Mouse (Mus musculus) stomach, postnatal 0 days (tissue): Measurements from ENCODE around the gene Plxna4. TPM values are rescaled to one million over a fixed set of nuclear protein-coding genes. Genes with fewer than 3 reads are reported as not detected.

ENCODE experiments used
- ATAC-seq: fragments of 200-750 bp; cut with Nextera tagmentation; 2 replicates; pipeline ENCODE4 v1.8.0; 2017; ENCODE audit not compliant: low FRiP score, low TSS enrichment
- DNase-seq: peaks from one replicate; pipeline ENCODE4 v3.0.0-alpha.2; 2016; ENCODE audit warnings: low spot score
- H3K27ac ChIP-seq: fragments of 300-500 bp; sonication (generic); replicated peaks from 2 replicates; pipeline ENCODE4 v1.5.1; 2014; ENCODE audit warnings: mild to moderate bottlenecking, control low read depth
- H3K27me3 ChIP-seq: fragments of 300-500 bp; sonication (generic); 2 replicates; pipeline ENCODE4 v1.6.1; 2014; ENCODE audit warnings: low read length; ENCODE audit not compliant: control insufficient read depth, insufficient read depth
- H3K36me3 ChIP-seq: fragments of 300-500 bp; sonication (generic); 2 replicates; pipeline ENCODE4 v1.6.1; 2014; ENCODE audit warnings: low read length, mixed read lengths; ENCODE audit not compliant: control insufficient read depth, insufficient read depth
- H3K4me1 ChIP-seq: fragments of 300-500 bp; sonication (generic); replicated peaks from 2 replicates; pipeline ENCODE4 v1.6.1; 2014; ENCODE audit warnings: antibody characterized with exemption; ENCODE audit not compliant: control insufficient read depth, insufficient read depth
- H3K4me2 ChIP-seq: fragments of 300-500 bp; sonication (generic); replicated peaks from 2 replicates; pipeline ENCODE4 v1.6.1; 2014; ENCODE audit warnings: low read depth, mild to moderate bottlenecking, control low read depth, moderate library complexity
- H3K4me3 ChIP-seq: fragments of 300-500 bp; sonication (generic); 2 replicates; pipeline ENCODE4 v1.5.1; 2014; ENCODE audit warnings: low read depth, low read length, control low read depth
- H3K9ac ChIP-seq: fragments of 300-500 bp; sonication (generic); 2 replicates; pipeline ENCODE4 v1.6.1; 2014; ENCODE audit warnings: mild to moderate bottlenecking, low read length, control low read depth, mixed read lengths
- H3K9me3 ChIP-seq: fragments of 300-500 bp; sonication (generic); 2 replicates; pipeline ENCODE4 v1.6.1; 2016; ENCODE audit warnings: low read length; ENCODE audit not compliant: control insufficient read depth
- CTCF ChIP-seq: IDR thresholded peaks from 2 replicates; pipeline ENCODE4 v1.5.1; 2016; ENCODE audit warnings: antibody characterized with exemption, low read depth, mild to moderate bottlenecking, moderate library complexity
- EP300 ChIP-seq: optimal IDR thresholded peaks from 2 replicates; pipeline ENCODE3; 2016; ENCODE audit warnings: antibody characterized with exemption
- WGBS: fragments of 180-500 bp; shearing (Covaris S2); extraction: QIAGEN DNeasy Blood & Tissue Kit; methylation state at CpG from one replicate; pipeline ENCODE4 v1.1.7; 2014; 5-methylcytosine and 5-hydroxymethylcytosine counted together
- polyA plus RNA-seq: library from polyadenylated mRNA; unstranded; fragments of >200 nt; fragmentation: Nextera tagmentation; extraction: Ambion mirVana; gene quantifications from 2 replicates; pipeline ENCODE4 v1.2.1, GENCODE M21; 2015

Plxna4 gene
- polyA plus RNA-seq, 1 experiment from 2014 or later = 1.1 TPM

GRCm38 (mm10) chr6:32602130-32602529 lies 14.1 kb upstream of the Plxna4 start:
- H3K4me1 ChIP-seq = no peaks in the 10 kb centered on the region
- ATAC-seq = no peak

DNA sequence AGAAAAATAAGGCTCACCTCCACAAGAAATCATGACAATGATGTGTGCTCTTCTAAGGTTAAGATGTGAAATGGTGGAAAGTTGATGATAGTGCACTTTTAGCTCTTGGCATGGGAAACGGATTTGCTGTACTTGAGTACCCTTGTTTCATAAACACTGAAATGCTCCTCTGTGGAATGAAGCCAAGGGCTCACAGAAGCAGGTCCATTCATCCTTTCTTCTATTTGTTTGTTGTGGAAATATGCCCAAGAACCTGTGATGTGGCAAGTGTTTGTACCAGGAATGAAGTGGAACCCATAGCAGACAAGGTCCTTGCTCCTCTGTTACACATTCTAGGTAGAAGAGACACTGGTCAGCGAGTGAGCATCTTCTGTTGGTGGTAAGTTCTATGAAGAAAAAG lies 13.3 kb upstream of the Plxna4 start:
- no peak overlapping the region for H3K4me2 ChIP-seq
- 59% methylated on average over 2 of the region's 2 CpGs for WGBS
- no peak for ATAC-seq

More at GRCm38 (mm10) chr6:32602130-32602529, 14.1 kb upstream of the Plxna4 start:
- WGBS = 79% methylated on average over 2 of the region's 2 CpGs
- Histone ChIP-seq H3K4me3 (no peak overlapping the region), H3K27me3 (no peaks in the 10 kb centered on the region), H3K36me3 (no peaks in the 10 kb centered on the region), H3K27ac (no peak overlapping the region), H3K4me2 (no peak overlapping the region), H3K9ac (no peak overlapping the region), H3K9me3 (no peaks in the 10 kb centered on the region)
- TF ChIP-seq CTCF = no peak
- no peak for TF ChIP-seq EP300
- DNase-seq = no peak

GRCm38 (mm10) chr6:32595591-32595990 lies 7.6 kb upstream of the Plxna4 start:
- no peak overlapping the region for H3K4me2 ChIP-seq
- no peak overlapping the region for H3K4me3 ChIP-seq
- ATAC-seq = no peak
- H3K4me1 ChIP-seq = no peaks in the 10 kb centered on the region
- H3K27ac ChIP-seq = no peak overlapping the region
- WGBS = 59% methylated on average over 3 of the region's 3 CpGs
- no peak for TF ChIP-seq CTCF
- TF ChIP-seq EP300 = no peak
- no peak overlapping the region for H3K9ac ChIP-seq
- H3K9me3 ChIP-seq = no peaks in the 10 kb centered on the region
- no peak for DNase-seq
- H3K27me3 ChIP-seq = no peaks in the 10 kb centered on the region
- H3K36me3 ChIP-seq = no peaks in the 10 kb centered on the region

More for the DNA sequence above, 13.3 kb upstream of the Plxna4 start:
- no peak for DNase-seq
- Histone ChIP-seq H3K4me1 (no peaks in the 10 kb centered on the region), H3K27ac (no peak overlapping the region), H3K9me3 (no peaks in the 10 kb centered on the region), H3K4me3 (no peak overlapping the region), H3K9ac (no peak overlapping the region), H3K36me3 (no peaks in the 10 kb centered on the region), H3K27me3 (no peaks in the 10 kb centered on the region)
- TF ChIP-seq EP300 (no peak), CTCF (no peak)

DNA sequence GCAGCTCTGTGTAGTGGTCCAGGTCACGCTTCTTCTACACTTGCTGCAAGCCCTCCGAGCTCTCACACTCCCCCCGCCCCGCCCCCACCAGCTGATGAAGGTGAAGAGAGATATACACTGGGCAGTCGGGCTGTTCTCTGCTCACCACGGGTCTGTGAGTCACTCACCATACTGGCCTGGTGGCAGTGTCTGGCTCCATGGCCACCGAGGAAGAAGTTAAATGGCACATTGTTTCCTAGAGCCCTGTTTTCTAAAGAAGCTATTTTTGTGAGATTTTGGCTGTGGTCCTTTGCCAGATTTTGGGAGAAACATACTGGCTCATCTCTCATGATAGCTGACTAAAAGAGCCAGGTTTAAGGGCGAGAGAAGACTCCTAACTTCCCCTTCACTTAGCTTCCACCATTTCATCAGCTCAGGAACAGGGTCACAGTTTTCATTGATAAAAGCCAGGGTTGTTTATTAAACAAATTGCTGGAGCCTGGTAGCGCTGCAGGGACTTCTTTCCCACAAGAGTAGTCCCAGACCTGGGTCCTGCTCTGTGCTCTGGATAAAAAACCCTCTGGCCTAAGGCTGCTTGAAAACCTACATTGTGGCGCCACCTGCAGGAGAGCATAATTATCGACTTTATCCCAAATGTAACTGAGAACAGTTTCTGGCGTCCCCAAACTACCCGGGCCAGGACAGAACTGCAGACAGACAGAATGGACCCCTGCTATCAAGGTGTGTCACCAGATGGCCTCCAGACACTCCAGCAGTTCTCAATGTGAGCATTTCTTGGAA lies 3.2 kb upstream of the Plxna4 start:
- Histone ChIP-seq H3K27me3 (peaks cover 2% of the 10 kb centered on the region; the same call in 1 of the 2 replicates), H3K9ac (no peak overlapping the region), H3K27ac (no peak overlapping the region), H3K9me3 (no peaks in the 10 kb centered on the region), H3K36me3 (no peaks in the 10 kb centered on the region), H3K4me3 (no peak overlapping the region), H3K4me2 (no peak overlapping the region), H3K4me1 (peaks cover 2% of the 10 kb centered on the region; the same call in 1 of the 2 replicates)
- ATAC-seq (no peak; the same call in 1 of the 2 replicates), DNase-seq (peak; percentile 73)
- TF ChIP-seq CTCF (peak; percentile 90), EP300 (no peak)
- 33% methylated on average over 13 of the region's 13 CpGs for WGBS

DNA sequence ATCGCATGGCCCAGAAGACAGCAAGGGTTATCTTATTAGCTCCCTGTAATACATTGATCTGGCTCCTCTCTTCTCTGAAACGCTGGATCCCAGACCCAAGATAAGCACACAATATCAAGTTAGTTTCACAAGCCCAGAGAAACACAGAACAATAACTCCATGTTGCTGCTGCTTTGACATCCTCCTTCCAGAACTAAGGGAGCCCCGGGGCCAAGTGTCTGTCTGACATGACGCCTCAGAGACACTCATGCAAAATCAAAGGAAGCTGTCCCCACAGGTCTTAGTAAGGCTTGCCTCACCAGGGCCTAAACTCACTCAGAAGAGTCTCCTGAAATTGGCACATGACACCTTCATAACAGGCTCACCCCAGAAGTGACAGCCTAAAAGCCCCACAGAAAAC lies 1.6 kb upstream of the Plxna4 start:
- Histone ChIP-seq H3K9ac (no peak overlapping the region), H3K27me3 (peaks cover 2% of the 10 kb centered on the region; the same call in 1 of the 2 replicates), H3K4me2 (no peak overlapping the region), H3K36me3 (no peaks in the 10 kb centered on the region), H3K4me1 (peaks cover 2% of the 10 kb centered on the region; the same call in 1 of the 2 replicates), H3K9me3 (no peaks in the 10 kb centered on the region), H3K4me3 (no peak overlapping the region), H3K27ac (no peak overlapping the region)
- WGBS = 63% methylated on average over 4 of the region's 4 CpGs
- ATAC-seq (no peak), DNase-seq (no peak)
- TF ChIP-seq CTCF = no peak
